Mouse (Mus musculus): ENCODE results near the gene Dixdc1. TPM values are rescaled to one million over a fixed set of nuclear protein-coding genes. Genes with fewer than 3 reads are reported as not detected.
"Not testable (repeated sequence)": the region's sequence is repeated elsewhere in the genome, so short reads cannot be mapped to it uniquely, and the experiment has no call there.

The Dixdc1 gene
- total RNA-seq, 2 experiments from 2014 or later = 12.6 to 14.8 TPM

GRCm38 (mm10) chr9:50659392-50660217 is 79.7 kb downstream of the Dixdc1 start, which contains the start of gene Dlat:
Dlat (minus strand) TSS chr9:50659780.
- DNase-seq (ENCODE audit: low spot score in 2 of 2) = peak; percentile 65 to 84

GRCm38 (mm10) chr9:50658941-50659388 is 80.4 kb downstream of the Dixdc1 start:
- no peak for DNase-seq (ENCODE audit: low spot score in 2 of 2)

GRCm38 (mm10) chr9:50658391-50658790 is 80.9 kb downstream of the Dixdc1 start:
- DNase-seq (ENCODE audit: low spot score in 2 of 2) = no peak

- DNase-seq (ENCODE audit: low spot score in 2 of 2) = no peak
Measured at GRCm38 (mm10) chr9:50650503-50650902, 88.8 kb downstream of the Dixdc1 start.

- no peak for DNase-seq (ENCODE audit: low spot score in 2 of 2)
Measured at GRCm38 (mm10) chr9:50646826-50647370, 92.4 kb downstream of the Dixdc1 start.

GRCm38 (mm10) chr9:50634270-50634669 is 105.0 kb downstream of the Dixdc1 start:
- DNase-seq (ENCODE audit: low spot score in 2 of 2) = no peak

- DNase-seq (ENCODE audit: low spot score in 2 of 2) = no peak
Measured at GRCm38 (mm10) chr9:50633059-50633458, 106.3 kb downstream of the Dixdc1 start.

- DNase-seq (ENCODE audit: low spot score in 2 of 2) = no peak
Measured at GRCm38 (mm10) chr9:50632016-50632688, 107.2 kb downstream of the Dixdc1 start.

- not testable (repeated sequence) for DNase-seq (ENCODE audit: low spot score in 2 of 2)
Measured at GRCm38 (mm10) chr9:50630903-50631302, 108.4 kb downstream of the Dixdc1 start.

GRCm38 (mm10) chr9:50617794-50618330 is 121.5 kb downstream of the Dixdc1 start:
- DNase-seq (ENCODE audit: low spot score in 2 of 2) = no peak

- DNase-seq (ENCODE audit: low spot score in 2 of 2) = peak; percentile 63 to 87
Measured at GRCm38 (mm10) chr9:50616766-50617603, 122.3 kb downstream of the Dixdc1 start, which contains the start of the genes Pih1d2 and Nkapd1. Pih1d2 (plus strand) TSS chr9:50617321. Nkapd1 (minus strand) TSS chr9:50617464.

GRCm38 (mm10) chr9:50616161-50616560 is 123.2 kb downstream of the Dixdc1 start:
- no peak for DNase-seq (ENCODE audit: low spot score in 2 of 2)

Other genes with a start within 250 kb of the Dixdc1 start
- gene Plet1, start 245.0 kb downstream of the Dixdc1 start, total RNA-seq (2021) = not detected
- gene Pts, start 210.8 kb downstream of the Dixdc1 start, total RNA-seq (2021) = 10 to 100 TPM; 21.0 to 24.0 TPM
- gene Il18, start 184.7 kb downstream of the Dixdc1 start, total RNA-seq (2021) = 1 to 10 TPM in 1 of 2 experiments, under 1 TPM in 1; 0.34 to 1.1 TPM
- gene Bco2, start 184.3 kb downstream of the Dixdc1 start, total RNA-seq (2021) = under 1 TPM; 0.13 to 0.17 TPM
- not detected for gene Tex12, start 178.2 kb downstream of the Dixdc1 start, total RNA-seq (2021)
- 100 to 1,000 TPM; 300 to 319 TPM for gene Sdhd, start 135.7 kb downstream of the Dixdc1 start, total RNA-seq (2021)
- 100 to 1,000 TPM; 110 to 123 TPM for gene Timm8b, start 135.6 kb downstream of the Dixdc1 start, total RNA-seq (2021)
- gene Pih1d2, start 122.2 kb downstream of the Dixdc1 start, total RNA-seq (2021) = under 1 TPM; 0.66 to 0.73 TPM
- gene Nkapd1, start 122.1 kb downstream of the Dixdc1 start, total RNA-seq (2021) = 10 to 100 TPM; 21.5 to 23.3 TPM
- 100 to 1,000 TPM; 148 to 161 TPM for gene Dlat, start 79.7 kb downstream of the Dixdc1 start, total RNA-seq (2021)
- gene 2310030G06Rik, start 7.0 kb upstream of the Dixdc1 start, total RNA-seq (2021) = 1 to 10 TPM; 2.1 to 2.2 TPM
- gene Cryab, start 11.8 kb upstream of the Dixdc1 start, total RNA-seq (2021) = 100 to 1,000 TPM; 649 to 722 TPM
- gene Hspb2, start 12.8 kb upstream of the Dixdc1 start, total RNA-seq (2021) = 100 to 1,000 TPM; 135 to 140 TPM
- 1 to 10 TPM; 5.9 to 6.9 TPM for gene Fdxacb1, start 28.7 kb upstream of the Dixdc1 start, total RNA-seq (2021)
- gene Alg9, start 35.5 kb upstream of the Dixdc1 start, total RNA-seq (2021) = 10 to 100 TPM; 15.0 to 16.3 TPM
- 10 to 100 TPM; 15.9 to 16.9 TPM for gene 1110032A03Rik, start 36.0 kb upstream of the Dixdc1 start, total RNA-seq (2021)
- gene Ppp2r1b, start 105.8 kb upstream of the Dixdc1 start, total RNA-seq (2021) = 10 to 100 TPM; 16.8 to 17.7 TPM

All from gastrocnemius, postnatal 4 days (tissue).